Mouse (Mus musculus) megakaryocyte, embryonic 14.5 days (primary cell): ENCODE measurements around the gene AI837181.

Source experiments
- FLI1 ChIP-seq: IDR thresholded peaks from 2 replicates; pipeline ENCODE4 v1.6.1; 2012; ENCODE audit warnings: low read length, inconsistent platforms, mixed read lengths
- GATA1 ChIP-seq: IDR thresholded peaks from 3 replicates; pipeline ENCODE4 v1.6.1; 2012; ENCODE audit warnings: mixed read lengths, low read length, inconsistent platforms, borderline replicate concordance

DNA sequence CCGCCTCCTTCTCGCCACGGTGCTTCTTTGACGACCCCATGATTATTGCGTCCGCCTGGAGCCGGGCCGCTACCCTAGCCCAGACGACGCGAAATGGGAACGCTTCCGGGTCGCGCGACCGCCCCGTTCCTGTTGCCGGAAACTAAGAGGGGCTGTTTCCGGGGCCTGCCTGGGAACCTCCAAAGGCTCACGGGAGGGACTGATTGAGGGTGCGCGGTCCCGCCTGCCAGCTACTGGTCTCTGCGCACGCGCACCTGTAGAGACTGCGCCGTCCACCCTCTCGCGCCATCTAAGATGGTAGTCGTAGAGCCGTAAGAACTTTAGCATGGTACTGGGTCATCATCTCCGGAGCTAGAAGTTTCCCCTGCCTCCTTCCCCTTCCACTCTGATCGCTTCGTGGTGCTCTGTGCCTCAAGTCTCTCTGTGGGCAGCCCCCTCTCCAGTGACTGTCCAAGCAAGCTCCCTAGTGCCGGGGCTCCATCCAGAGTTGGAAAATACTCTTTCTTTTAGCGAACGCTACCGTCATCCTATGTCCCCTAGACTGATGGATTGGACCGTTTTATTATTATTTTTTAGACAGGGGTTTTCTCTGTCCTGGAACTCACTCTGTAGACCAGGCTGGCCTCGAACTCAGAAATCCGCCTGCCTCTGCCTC lies 36.2 kb upstream of the AI837181 start, which contains the start of gene Sart1:
- TF ChIP-seq GATA1 (no peak), FLI1 (peak; percentile 84; the same call in 1 of the 2 replicates)
